Mouse (Mus musculus) myocyte (in vitro differentiated cells): Measurements from ENCODE around the gene Lbhd2. TPM values are rescaled to one million over a fixed set of nuclear protein-coding genes. Genes with fewer than 3 reads are reported as not detected.
A peak's percentile ranks its signal among the peaks of the same experiment; 100 is the strongest.

ENCODE experiments used
- H3K27me3 ChIP-seq: one replicate; pipeline ENCODE4 v1.6.1; 2011; ENCODE audit not compliant: control insufficient read depth, insufficient read depth, insufficient read length
- H3K36me3 ChIP-seq: one replicate; pipeline ENCODE4 v1.6.1; 2011; ENCODE audit not compliant: control insufficient read depth, insufficient read depth
- H3K4me2 ChIP-seq: one replicate; pipeline ENCODE4 v1.6.1; 2011; ENCODE audit warnings: low read depth, control low read depth
- H3K4me3 ChIP-seq: one replicate; pipeline ENCODE4 v1.5.1; 2011; ENCODE audit warnings: mild to moderate bottlenecking, control low read depth, moderate library complexity
- H3K79me2 ChIP-seq: one replicate; pipeline ENCODE4 v1.6.1; 2011; ENCODE audit not compliant: control insufficient read depth, insufficient read depth
- H3ac ChIP-seq: one replicate; pipeline ENCODE4 v1.6.1; 2011; ENCODE audit not compliant: control insufficient read depth, insufficient read length
- CEBPB ChIP-seq: IDR thresholded peaks from 2 replicates; pipeline ENCODE4 v1.6.1; 2011; ENCODE audit warnings: mild to moderate bottlenecking, moderate library complexity; ENCODE audit not compliant: poor library complexity, insufficient read depth, severe bottlenecking
- E2F4 ChIP-seq: IDR thresholded peaks from one replicate; pipeline ENCODE4 v1.6.1; 2011; ENCODE audit warnings: mild to moderate bottlenecking, control low read depth, moderate library complexity; ENCODE audit not compliant: insufficient read depth
- MAX ChIP-seq: IDR thresholded peaks from one replicate; pipeline ENCODE4 v1.6.1; 2011; ENCODE audit warnings: low read depth, mild to moderate bottlenecking, control low read depth
- MYOD1 ChIP-seq, 3 experiments: IDR thresholded peaks; one replicate each; pipeline ENCODE4 v1.6.1; 2011; ENCODE audit warnings: control low read depth in 2 of 3, low read depth in 2 of 3, mild to moderate bottlenecking in 2 of 3, moderate library complexity in 1 of 3; ENCODE audit not compliant: insufficient read length in 2 of 3, control insufficient read depth in 1 of 3
- MYOG ChIP-seq, 3 experiments: IDR thresholded peaks; one replicate each; pipeline ENCODE4 v1.6.1; 2011; ENCODE audit warnings: control low read depth in 2 of 3, low read depth in 2 of 3, mild to moderate bottlenecking in 2 of 3; ENCODE audit not compliant: insufficient read length in 2 of 3, control insufficient read depth in 1 of 3, insufficient read depth in 1 of 3
- POLR2A ChIP-seq: IDR thresholded peaks from one replicate; pipeline ENCODE4 v1.6.1; 2011; ENCODE audit warnings: low read depth, mild to moderate bottlenecking, control low read depth, moderate library complexity; ENCODE audit not compliant: insufficient read length
- POLR2AphosphoS2 ChIP-seq: IDR thresholded peaks from one replicate; pipeline ENCODE4 v1.6.1; 2011; ENCODE audit warnings: low read depth, control low read depth; ENCODE audit not compliant: insufficient read length
- REST ChIP-seq: IDR thresholded peaks from one replicate; pipeline ENCODE4 v1.6.1; 2011; ENCODE audit warnings: mild to moderate bottlenecking, control low read depth, moderate library complexity; ENCODE audit not compliant: insufficient read depth, insufficient read length
- SRF ChIP-seq: IDR thresholded peaks from one replicate; pipeline ENCODE4 v1.6.1; 2011; ENCODE audit warnings: low read depth; ENCODE audit not compliant: control insufficient read depth, insufficient read length
- TCF12 ChIP-seq: IDR thresholded peaks from one replicate; pipeline ENCODE4 v1.6.1; 2011; ENCODE audit warnings: mild to moderate bottlenecking, control low read depth; ENCODE audit not compliant: poor library complexity, insufficient read depth, severe bottlenecking
- TCF3 ChIP-seq: IDR thresholded peaks from one replicate; pipeline ENCODE4 v1.6.1; 2011; ENCODE audit warnings: low read depth, control low read depth; ENCODE audit not compliant: insufficient read length
- USF1 ChIP-seq: IDR thresholded peaks from one replicate; pipeline ENCODE4 v1.6.1; 2011; ENCODE audit warnings: low read depth, mild to moderate bottlenecking, control low read depth, moderate library complexity
- polyA plus RNA-seq: library from polyadenylated mRNA; unstranded; fragments of >200 nt; fragmentation: generic; extraction: Trizol; gene quantifications from one replicate; pipeline ENCODE4 v1.2.1, GENCODE M21; 2012; ENCODE audit warnings: missing spikeins

Gene Lbhd2
- polyA plus RNA-seq, 1 experiment = not detected

GRCm38 (mm10) chr12:111370249-111370648 lies 36.4 kb upstream of the Lbhd2 start:
- Histone ChIP-seq H3K79me2 (peaks cover 99% of the 10 kb centered on the region), H3K4me2 (no peak overlapping the region), H3ac (no peak overlapping the region), H3K36me3 (no peaks in the 10 kb centered on the region), H3K27me3 (no peaks in the 10 kb centered on the region), H3K4me3 (no peak overlapping the region)
- no peak for TF ChIP-seq TCF3
- TF ChIP-seq USF1 = no peak
- no peak for TF ChIP-seq MAX
- TF ChIP-seq POLR2AphosphoS2 = no peak
- TF ChIP-seq TCF12 = no peak
- no peak for TF ChIP-seq MYOG (IDR thresholded peaks at IDR 0.05; ENCODE audit: control insufficient read depth in 1 of 3, insufficient read depth in 1 of 3, insufficient read length in 2 of 3, low read depth in 2 of 3)
- no peak for TF ChIP-seq SRF
- TF ChIP-seq CEBPB = no peak
- no peak for TF ChIP-seq POLR2A
- TF ChIP-seq E2F4 = no peak

GRCm38 (mm10) chr12:111371905-111372304 lies 34.7 kb upstream of the Lbhd2 start:
- no peak overlapping the region for H3ac ChIP-seq
- H3K4me2 ChIP-seq = no peak overlapping the region
- H3K36me3 ChIP-seq = no peaks in the 10 kb centered on the region
- peaks cover 98% of the 10 kb centered on the region for H3K79me2 ChIP-seq
- TF ChIP-seq POLR2A (no peak), E2F4 (no peak), TCF3 (no peak), CEBPB (no peak), MYOD1 (IDR thresholded peaks at IDR 0.05; ENCODE audit: control insufficient read depth in 1 of 3, insufficient read length in 2 of 3, low read depth in 2 of 3) (no peak), TCF12 (no peak), MAX (no peak), SRF (no peak), MYOG (IDR thresholded peaks at IDR 0.05; ENCODE audit: control insufficient read depth in 1 of 3, insufficient read depth in 1 of 3, insufficient read length in 2 of 3, low read depth in 2 of 3) (no peak), REST (no peak), USF1 (no peak), POLR2AphosphoS2 (no peak)
- no peaks in the 10 kb centered on the region for H3K27me3 ChIP-seq
- no peak overlapping the region for H3K4me3 ChIP-seq

- Histone ChIP-seq H3ac (no peak overlapping the region), H3K4me2 (no peak overlapping the region), H3K27me3 (no peaks in the 10 kb centered on the region), H3K4me3 (no peak overlapping the region), H3K79me2 (peaks cover 83% of the 10 kb centered on the region), H3K36me3 (no peaks in the 10 kb centered on the region)
- TF ChIP-seq REST (no peak), POLR2A (no peak), POLR2AphosphoS2 (no peak), TCF3 (no peak), CEBPB (no peak), E2F4 (no peak), SRF (no peak), MYOG (IDR thresholded peaks at IDR 0.05; ENCODE audit: control insufficient read depth in 1 of 3, insufficient read depth in 1 of 3, insufficient read length in 2 of 3, low read depth in 2 of 3) (no peak), USF1 (no peak), MYOD1 (IDR thresholded peaks at IDR 0.05; ENCODE audit: control insufficient read depth in 1 of 3, insufficient read length in 2 of 3, low read depth in 2 of 3) (no peak), MAX (no peak), TCF12 (no peak)
These were observed 33.2 kb upstream of the Lbhd2 start for GRCm38 (mm10) chr12:111373411-111373810.

- H3ac ChIP-seq = no peak overlapping the region
- H3K4me3 ChIP-seq = peak overlapping the region; percentile 79
- H3K79me2 ChIP-seq = peaks cover 70% of the 10 kb centered on the region
- no peaks in the 10 kb centered on the region for H3K36me3 ChIP-seq
- H3K4me2 ChIP-seq = peak overlapping the region; percentile 86
- H3K27me3 ChIP-seq = no peaks in the 10 kb centered on the region
- no peak for TF ChIP-seq TCF12
- TF ChIP-seq POLR2AphosphoS2 = no peak
- no peak for TF ChIP-seq TCF3
- TF ChIP-seq E2F4 = no peak
- TF ChIP-seq SRF = no peak
- no peak for TF ChIP-seq CEBPB
- TF ChIP-seq MYOG (IDR thresholded peaks at IDR 0.05; ENCODE audit: control insufficient read depth in 1 of 3, insufficient read depth in 1 of 3, insufficient read length in 2 of 3, low read depth in 2 of 3) = no peak
- no peak for TF ChIP-seq USF1
These were observed 31.9 kb upstream of the Lbhd2 start for GRCm38 (mm10) chr12:111374727-111375126.

- peak overlapping the region; percentile 86 for H3K4me2 ChIP-seq
- H3K27me3 ChIP-seq = no peaks in the 10 kb centered on the region
- TF ChIP-seq TCF3 (no peak), E2F4 (no peak), MYOD1 (IDR thresholded peaks at IDR 0.05; ENCODE audit: control insufficient read depth in 1 of 3, insufficient read length in 2 of 3, low read depth in 2 of 3) (no peak), MAX (no peak), POLR2AphosphoS2 (no peak), MYOG (IDR thresholded peaks at IDR 0.05; ENCODE audit: control insufficient read depth in 1 of 3, insufficient read depth in 1 of 3, insufficient read length in 2 of 3, low read depth in 2 of 3) (no peak), USF1 (no peak), REST (no peak), TCF12 (no peak), SRF (no peak), CEBPB (no peak), POLR2A (no peak)
These were observed 31.1 kb upstream of the Lbhd2 start for GRCm38 (mm10) chr12:111375559-111375958.

More at GRCm38 (mm10) chr12:111375559-111375958, 31.1 kb upstream of the Lbhd2 start:
- H3K36me3 ChIP-seq = no peaks in the 10 kb centered on the region
- H3ac ChIP-seq = no peak overlapping the region
- H3K4me3 ChIP-seq = peak overlapping the region; percentile 79
- peaks cover 62% of the 10 kb centered on the region for H3K79me2 ChIP-seq
